Mouse (Mus musculus): ENCODE measurements around the gene Ifih1.

Gene Ifih1

DNA sequence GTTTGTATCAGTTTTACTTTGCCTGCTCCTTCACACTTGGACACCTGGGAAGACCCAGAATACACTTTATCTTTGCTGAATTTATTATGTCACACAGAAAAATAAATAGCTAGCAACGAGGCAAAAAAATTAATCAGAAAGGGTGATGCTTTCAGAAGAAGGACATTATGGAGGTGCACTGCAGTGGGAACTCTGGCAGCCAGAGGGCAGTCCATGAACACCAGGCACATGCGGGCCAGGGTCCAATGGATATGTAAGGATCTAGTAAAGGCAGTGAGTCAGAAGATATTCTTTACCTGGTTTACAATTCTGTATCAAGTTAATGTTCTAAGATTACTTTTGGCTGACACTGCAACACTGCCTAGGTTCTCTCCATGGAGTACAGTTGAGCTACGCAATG, 96.4 kb downstream of the Ifih1 start:
- DNase-seq (ENCODE audit: low spot score in 2 of 2), result no peak

- no peak for DNase-seq (ENCODE audit: low spot score in 2 of 2)
Measured at GRCm38 (mm10) chr2:62549131-62549530, 96.9 kb downstream of the Ifih1 start.

DNA sequence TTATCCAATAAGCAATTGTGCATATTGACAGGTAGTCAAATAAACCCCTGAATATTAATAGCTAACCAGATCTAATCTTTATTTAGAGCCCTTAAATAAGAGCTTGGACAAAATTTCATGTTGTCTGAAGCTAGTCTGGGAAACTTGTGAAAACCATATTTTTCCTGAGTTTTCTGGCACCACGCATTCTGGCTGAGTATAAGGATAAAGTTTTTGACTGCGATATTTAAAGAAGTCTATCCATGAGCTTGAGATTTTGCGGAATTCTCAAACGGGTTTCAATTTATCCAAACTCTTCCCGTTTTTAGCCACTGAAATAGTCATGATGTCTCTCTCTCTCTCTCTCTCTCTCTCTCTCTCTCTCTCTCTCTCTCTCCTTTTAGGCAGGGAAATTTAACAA, 98.0 kb downstream of the Ifih1 start:
- DNase-seq (ENCODE audit: low spot score in 2 of 2), result no peak

Measured in heart, adult 9 months (tissue).